Mouse (Mus musculus) left cerebral cortex, postnatal 25 days (tissue): Measurements from ENCODE around the gene Tprkb. TPM values are rescaled to one million over a fixed set of nuclear protein-coding genes. Genes with fewer than 3 reads are reported as not detected.
"Not testable (repeated sequence)": the region's sequence is repeated elsewhere in the genome, so short reads cannot be mapped to it uniquely, and the experiment has no call there.

Source experiments
- DNase-seq, 2 experiments: peaks; one replicate each; pipeline ENCODE4 v3.0.0; 2022; ENCODE audit warnings: low spot score in 2 of 2, mixed read lengths in 1 of 2
- intact Hi-C: fragments of 180-260 bp; cut with DNase I; formaldehyde crosslinking; loops from one replicate; pipeline ENCODE4 v1.15.1; 2025
- total RNA-seq, 2 experiments: library from RNA; stranded (reverse); gene quantifications; 2 replicates each; pipeline ENCODE4 v1.2.3; 2021

Gene Tprkb
- total RNA-seq, result 10 to 100 TPM; 47.6 to 53.0 TPM

DNA sequence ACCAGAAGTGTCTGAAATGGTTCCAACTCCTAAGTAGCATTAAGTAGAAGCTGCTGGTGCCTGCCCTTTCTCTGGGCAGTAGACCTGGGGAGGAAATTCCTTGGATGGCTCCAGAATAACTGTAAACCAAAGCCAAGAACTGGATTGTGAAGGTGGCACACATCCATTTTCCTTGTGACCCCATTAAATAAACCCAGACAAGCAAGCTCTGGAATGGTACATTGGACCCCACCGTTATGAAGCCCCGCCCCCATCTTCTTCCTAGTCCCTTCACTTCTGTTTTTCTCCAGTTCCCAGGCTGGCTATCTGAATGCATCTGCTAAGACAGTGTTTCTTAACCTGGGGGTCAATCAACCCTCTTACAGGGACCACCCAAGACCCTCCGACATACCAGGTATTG lies at the start of gene Tprkb:
Gene Tprkb, plus strand, starts transcription at position 279 of the 400 bp plus-strand sequence.
- no peak for DNase-seq
- intact Hi-C loops, result loop anchor here (10.0 kb wide), 2 partner anchors 327 to 457 kb away; partner anchors contain the start of genes Alms1, Cct7 and Pradc1

DNA sequence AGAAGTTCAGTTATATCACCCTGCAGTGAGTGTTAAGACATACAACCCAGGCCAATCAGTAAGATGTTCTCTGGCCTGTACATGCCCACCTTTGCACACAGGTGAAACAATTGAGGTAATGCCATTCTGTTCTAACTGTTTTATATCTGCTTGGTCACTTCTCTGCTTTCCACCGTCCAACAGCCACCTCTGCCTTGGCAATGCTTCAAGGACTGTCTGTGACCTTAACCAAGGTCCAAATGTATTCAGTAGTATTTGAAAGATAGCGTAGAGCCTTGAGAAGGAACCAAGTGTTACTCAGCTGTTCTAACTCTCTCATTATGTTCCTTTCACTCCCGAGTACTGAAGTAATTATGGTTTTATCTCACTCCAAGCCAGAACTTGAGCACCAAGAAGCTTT lies 49.1 kb upstream of the Tprkb start:
- intact Hi-C loops, result no loop called here
- DNase-seq, result no peak

DNA sequence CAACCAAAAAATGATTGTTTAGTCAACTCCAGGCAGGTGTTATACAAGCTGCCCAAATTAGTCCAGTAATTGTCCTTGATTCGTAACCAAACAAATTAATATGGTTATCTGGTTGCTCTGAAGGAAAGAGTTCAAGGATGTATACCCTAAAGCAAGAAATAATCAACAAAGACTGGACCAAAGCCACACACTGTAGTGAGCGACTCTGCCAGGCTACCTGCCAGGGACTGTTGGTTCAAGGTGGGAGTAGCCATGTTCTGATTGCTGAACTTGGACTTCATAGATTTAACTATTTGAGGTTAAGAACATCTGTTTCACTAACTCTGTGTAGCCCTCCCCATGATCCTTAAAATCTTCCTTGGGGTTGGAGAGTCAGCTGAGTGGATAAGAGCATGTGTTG lies 48.5 kb upstream of the Tprkb start:
- no peak for DNase-seq
- intact Hi-C loops, result no loop called here

GRCm38 (mm10) chr6:85863840-85864239 lies 47.8 kb upstream of the Tprkb start:
- no peak for DNase-seq

GRCm38 (mm10) chr6:85864900-85865639 lies 46.6 kb upstream of the Tprkb start:
- DNase-seq, intact Hi-C loops: not testable (repeated sequence)

More at GRCm38 (mm10) chr6:85863840-85864239, 47.8 kb upstream of the Tprkb start:
- intact Hi-C loops, result no loop called here

DNA sequence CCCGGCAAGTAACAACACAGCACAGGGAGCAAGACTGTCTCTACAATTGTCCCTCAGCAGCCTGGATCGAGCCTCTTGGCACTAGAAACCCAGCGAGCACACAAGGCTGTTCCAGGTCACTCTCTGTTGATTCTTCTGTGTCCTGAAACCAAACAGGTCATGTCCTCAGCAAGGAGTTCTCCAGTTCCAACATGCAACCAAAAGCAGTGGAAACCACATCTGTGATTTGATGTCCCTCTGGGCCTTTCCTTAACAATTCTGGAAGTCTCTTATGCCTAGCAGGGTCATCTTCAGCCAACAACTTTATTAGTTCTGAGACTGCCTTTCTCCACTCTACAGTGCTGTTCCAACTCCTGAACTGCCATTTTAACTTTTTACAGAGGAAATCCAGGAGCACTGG lies 45.5 kb upstream of the Tprkb start:
- intact Hi-C loops, DNase-seq: not testable (repeated sequence)

DNA sequence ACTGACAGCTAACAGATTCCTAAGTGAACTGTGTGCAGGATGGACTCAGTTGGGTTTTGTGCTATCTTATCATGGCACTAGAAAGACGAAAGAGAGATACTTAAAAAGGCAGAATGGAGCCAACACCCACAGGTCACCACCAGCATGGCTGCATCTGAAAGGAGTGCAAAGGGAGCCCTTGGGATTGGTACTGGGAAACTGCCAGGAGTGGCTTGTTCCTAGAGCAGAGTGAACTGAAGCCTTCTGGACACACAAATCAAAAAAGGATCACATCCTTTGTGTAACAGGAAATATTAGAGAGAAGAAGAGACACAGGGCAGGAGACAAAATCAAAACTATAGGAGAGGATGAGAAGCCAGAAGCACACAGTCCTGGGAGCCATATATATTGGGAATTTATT lies 44.7 kb upstream of the Tprkb start:
- DNase-seq, intact Hi-C loops: not testable (repeated sequence)

- DNase-seq, result no peak
- intact Hi-C loops, result no loop called here
These were observed 43.7 kb upstream of the Tprkb start for GRCm38 (mm10) chr6:85867726-85868690.

DNA sequence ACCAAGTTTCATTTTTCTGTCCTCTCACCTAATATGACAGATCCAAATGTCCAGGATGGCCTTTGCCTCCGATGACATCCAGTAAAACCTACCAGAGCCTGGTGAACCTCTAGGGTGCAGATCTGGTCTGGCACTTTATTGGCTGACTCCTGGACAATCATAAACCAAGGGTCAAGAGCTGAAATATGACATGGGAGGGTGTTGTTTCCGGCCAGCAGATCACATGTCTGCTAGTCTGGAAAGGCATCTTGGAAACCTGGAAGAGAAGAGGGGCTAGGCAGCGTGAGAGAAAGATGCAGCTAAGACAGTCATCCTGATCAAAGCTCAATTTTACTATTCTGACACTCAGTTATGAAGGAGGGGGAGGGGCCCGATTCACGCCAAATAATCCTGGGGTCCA lies 42.7 kb upstream of the Tprkb start, which contains the start of gene Nat8f2:
Gene Nat8f2, minus strand, starts transcription at position 153 of the 400 bp plus-strand sequence.
- DNase-seq, intact Hi-C loops: not testable (repeated sequence)

GRCm38 (mm10) chr6:85883246-85883645 lies 28.4 kb upstream of the Tprkb start:
- intact Hi-C loops, DNase-seq: not testable (repeated sequence)

DNA sequence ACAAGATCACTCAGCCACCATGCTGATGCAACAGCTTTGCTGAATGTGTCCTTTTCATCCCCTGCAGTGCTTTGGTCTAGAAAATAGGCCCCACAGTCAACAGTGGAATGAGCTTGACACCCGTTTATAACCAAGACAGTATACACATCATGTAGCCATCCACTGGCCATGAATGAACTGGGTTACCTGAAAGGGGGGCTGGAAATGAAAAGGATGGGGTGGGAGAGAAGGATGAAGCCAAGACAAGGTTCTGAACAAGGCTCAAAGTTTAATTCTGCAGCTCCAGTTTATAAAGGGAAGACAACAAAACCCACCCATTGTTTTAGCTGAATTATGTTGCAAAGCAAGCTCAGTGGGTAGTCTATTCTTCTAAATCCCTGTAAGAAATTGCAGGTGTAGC lies 27.4 kb upstream of the Tprkb start:
- intact Hi-C loops, result no loop called here
- DNase-seq, result no peak

DNA sequence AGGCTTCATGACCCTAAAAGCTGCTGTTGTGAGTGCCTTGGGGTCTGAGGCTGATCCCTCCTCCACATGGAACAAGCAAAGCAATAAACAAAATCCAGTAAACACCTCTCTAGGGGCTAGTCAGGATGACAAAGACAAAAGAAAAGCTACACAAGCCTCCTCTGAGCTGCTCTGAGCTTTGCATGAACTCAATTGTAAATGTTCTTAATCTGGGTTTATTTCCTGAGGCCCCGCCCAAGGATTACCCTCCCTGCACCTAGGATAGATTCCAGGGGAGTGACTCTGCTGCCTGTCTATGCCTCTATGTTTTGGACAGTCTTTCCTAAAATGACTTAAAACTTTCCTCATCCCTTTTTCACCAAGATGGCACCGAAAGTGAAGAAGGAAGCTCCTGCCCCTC lies 22.7 kb upstream of the Tprkb start:
- DNase-seq, result no peak
- intact Hi-C loops, result no loop called here

- peak in 1 of 2 experiments; percentile 23 for DNase-seq
- intact Hi-C loops, result not testable (repeated sequence)
These were observed 16.5 kb upstream of the Tprkb start for GRCm38 (mm10) chr6:85895061-85895648.

- peak in 1 of 2 experiments; percentile 27 for DNase-seq
- intact Hi-C loops, result not testable (repeated sequence)
These were observed 12.8 kb upstream of the Tprkb start for GRCm38 (mm10) chr6:85898596-85899475.

GRCm38 (mm10) chr6:85902303-85902702 lies 9.4 kb upstream of the Tprkb start:
- no peak for DNase-seq
- intact Hi-C loops, result no loop called here

- intact Hi-C loops, result loop anchor here (2.0 kb wide), 1 partner anchor 66 kb away; no protein-coding TSS in a partner anchor
- peak; percentile 81 to 84 for DNase-seq
These were observed 7.0 kb upstream of the Tprkb start, which contains the start of gene Nat8f4 for GRCm38 (mm10) chr6:85904642-85905061. Gene Nat8f4 (minus strand): TSS chr6:85904884.

DNA sequence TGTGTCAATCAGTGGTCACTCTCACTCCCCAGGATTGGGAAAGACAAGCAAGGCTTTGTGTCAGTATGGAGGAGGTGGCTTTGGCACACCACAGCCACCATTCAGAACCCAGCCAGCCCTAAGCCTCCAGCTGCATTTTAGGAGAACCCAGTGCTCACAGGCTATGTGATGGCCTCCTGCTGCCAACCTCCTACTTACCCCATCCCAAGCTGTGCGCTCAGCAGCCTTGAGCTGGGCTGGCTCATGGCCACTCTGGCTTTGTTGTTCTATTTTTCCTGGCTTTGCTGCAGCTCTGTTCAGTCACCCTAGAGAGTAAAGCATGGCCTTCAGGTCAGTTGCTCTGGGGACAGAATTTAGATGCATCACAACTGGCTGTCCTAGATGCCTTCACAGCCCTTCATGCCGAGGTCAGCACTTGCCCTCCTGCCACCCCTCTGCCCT lies 4.7 kb upstream of the Tprkb start:
- DNase-seq, result peak; percentile 49 to 78
- intact Hi-C loops, result not testable (repeated sequence)

- DNase-seq, result no peak
- intact Hi-C loops, result no loop called here
These were observed 3.3 kb upstream of the Tprkb start for GRCm38 (mm10) chr6:85908341-85908740.

GRCm38 (mm10) chr6:85909704-85910103 lies 2.0 kb upstream of the Tprkb start:
- no peak for DNase-seq
- intact Hi-C loops, result loop anchor here (10.0 kb wide), 2 partner anchors 325 to 455 kb away; partner anchors contain the start of genes Alms1, Cct7 and Pradc1
